Mouse (Mus musculus): ENCODE results near the gene Psmd4. TPM values are rescaled to one million over a fixed set of nuclear protein-coding genes. Genes with fewer than 3 reads are reported as not detected.
"Not testable (repeated sequence)": the region's sequence is repeated elsewhere in the genome, so short reads cannot be mapped to it uniquely, and the experiment has no call there.

Gene Psmd4
- polyA plus RNA-seq, 1 experiment: 286 TPM

GRCm38 (mm10) chr3:95028603-95029002, 13.8 kb downstream of the Psmd4 start:
- no peak overlapping the region for H3K4me3 ChIP-seq (ENCODE audit: low read depth, low read length)
- no peak for TF ChIP-seq EP300 (IDR thresholded peaks at IDR 0.05; ENCODE audit: insufficient read depth, low read depth, low read length)
- no peak for TF ChIP-seq POLR2A (IDR thresholded peaks at IDR 0.05; ENCODE audit: insufficient read depth, low read length)
- no peak for TF ChIP-seq CTCF (IDR thresholded peaks at IDR 0.05; ENCODE audit: low read depth, low read length)
- H3K4me1 ChIP-seq (ENCODE audit: control insufficient read depth, insufficient read depth, low read length): no peaks in the 10 kb centered on the region
- H3K9ac ChIP-seq (ENCODE audit: low read depth, poor library complexity, severe bottlenecking): no peak overlapping the region
- no peak overlapping the region for H3K27ac ChIP-seq (ENCODE audit: insufficient read depth, low read length)
- no peaks in the 10 kb centered on the region for H3K9me3 ChIP-seq (replicated peaks; ENCODE audit: control insufficient read depth, insufficient read depth, low read length, poor library complexity, severe bottlenecking)
- peaks cover 25% of the 10 kb centered on the region for H3K36me3 ChIP-seq (ENCODE audit: control insufficient read depth, insufficient read depth, low read length, poor library complexity, severe bottlenecking)
- no peaks in the 10 kb centered on the region for H3K27me3 ChIP-seq (ENCODE audit: control insufficient read depth, insufficient read depth, low read length, poor library complexity, severe bottlenecking)

DNA sequence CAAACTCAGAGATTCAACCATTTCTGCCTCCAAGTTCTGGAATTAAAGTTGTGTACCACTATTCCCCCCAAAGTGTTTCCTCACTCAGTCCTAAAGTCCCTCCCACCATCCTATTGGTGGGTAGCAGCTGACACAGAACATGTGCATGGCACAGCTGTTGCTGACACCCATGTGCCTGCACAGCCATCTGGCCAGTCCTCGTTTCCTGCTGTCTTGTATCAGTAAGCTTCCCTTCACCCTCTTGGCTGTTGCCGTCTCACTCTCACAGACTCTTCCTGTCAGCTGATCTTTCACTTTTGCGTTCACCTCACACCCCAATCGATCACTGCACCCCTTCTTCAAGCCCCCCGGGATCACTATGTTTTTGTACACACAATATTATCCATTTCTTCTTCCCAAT, 14.7 kb downstream of the Psmd4 start:
- TF ChIP-seq POLR2A (IDR thresholded peaks at IDR 0.05; ENCODE audit: insufficient read depth, low read length) (no peak), CTCF (IDR thresholded peaks at IDR 0.05; ENCODE audit: low read depth, low read length) (no peak), EP300 (IDR thresholded peaks at IDR 0.05; ENCODE audit: insufficient read depth, low read depth, low read length) (no peak)
- no peaks in the 10 kb centered on the region for H3K4me1 ChIP-seq (ENCODE audit: control insufficient read depth, insufficient read depth, low read length)
- H3K27ac ChIP-seq (ENCODE audit: insufficient read depth, low read length): no peak overlapping the region

DNA sequence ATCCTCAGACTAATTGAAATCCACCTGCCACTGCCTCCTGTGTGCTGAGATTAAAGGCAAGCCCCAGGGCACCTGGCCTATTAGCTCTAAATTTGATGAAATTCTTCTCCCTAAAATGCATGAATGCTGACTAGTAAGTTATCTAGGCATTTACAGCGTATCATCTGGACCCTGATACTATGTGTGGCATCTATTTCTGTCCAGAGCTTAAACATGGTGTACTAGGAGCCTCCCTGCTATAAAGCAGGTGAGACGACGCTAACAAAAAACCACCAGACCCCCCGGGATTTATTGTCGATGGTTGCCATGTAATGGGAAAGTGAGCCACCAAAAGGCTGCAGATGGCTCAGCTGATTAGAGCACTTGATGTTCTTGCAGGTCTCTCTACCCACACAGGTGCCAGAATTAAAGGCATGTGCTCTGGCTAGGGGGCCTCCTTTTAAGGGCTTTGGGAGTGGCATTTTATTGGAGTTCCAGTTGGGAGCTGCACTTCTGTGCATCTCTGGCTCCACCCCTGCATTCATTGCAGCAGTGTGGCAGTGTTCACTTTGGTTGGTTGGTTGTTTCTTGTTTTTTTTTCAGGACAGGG, 15.3 kb downstream of the Psmd4 start:
- Histone ChIP-seq H3K4me3 (ENCODE audit: low read depth, low read length) (no peak overlapping the region), H3K9ac (ENCODE audit: low read depth, poor library complexity, severe bottlenecking) (no peak overlapping the region), H3K27ac (ENCODE audit: insufficient read depth, low read length) (no peak overlapping the region), H3K36me3 (ENCODE audit: control insufficient read depth, insufficient read depth, low read length, poor library complexity, severe bottlenecking) (peaks cover 13% of the 10 kb centered on the region), H3K9me3 (replicated peaks; ENCODE audit: control insufficient read depth, insufficient read depth, low read length, poor library complexity, severe bottlenecking) (no peaks in the 10 kb centered on the region), H3K4me1 (ENCODE audit: control insufficient read depth, insufficient read depth, low read length) (no peaks in the 10 kb centered on the region), H3K27me3 (ENCODE audit: control insufficient read depth, insufficient read depth, low read length, poor library complexity, severe bottlenecking) (no peaks in the 10 kb centered on the region)
- TF ChIP-seq EP300 (IDR thresholded peaks at IDR 0.05; ENCODE audit: insufficient read depth, low read depth, low read length) (no peak), CTCF (IDR thresholded peaks at IDR 0.05; ENCODE audit: low read depth, low read length) (no peak), POLR2A (IDR thresholded peaks at IDR 0.05; ENCODE audit: insufficient read depth, low read length) (no peak)

More for the DNA sequence above, 14.7 kb downstream of the Psmd4 start:
- peaks cover 17% of the 10 kb centered on the region for H3K36me3 ChIP-seq (ENCODE audit: control insufficient read depth, insufficient read depth, low read length, poor library complexity, severe bottlenecking)
- H3K4me3 ChIP-seq (ENCODE audit: low read depth, low read length): no peak overlapping the region
- no peaks in the 10 kb centered on the region for H3K9me3 ChIP-seq (replicated peaks; ENCODE audit: control insufficient read depth, insufficient read depth, low read length, poor library complexity, severe bottlenecking)
- H3K9ac ChIP-seq (ENCODE audit: low read depth, poor library complexity, severe bottlenecking): no peak overlapping the region
- H3K27me3 ChIP-seq (ENCODE audit: control insufficient read depth, insufficient read depth, low read length, poor library complexity, severe bottlenecking): no peaks in the 10 kb centered on the region

- H3K9ac ChIP-seq (ENCODE audit: low read depth, poor library complexity, severe bottlenecking): no peak overlapping the region
- no peaks in the 10 kb centered on the region for H3K9me3 ChIP-seq (replicated peaks; ENCODE audit: control insufficient read depth, insufficient read depth, low read length, poor library complexity, severe bottlenecking)
- H3K4me1 ChIP-seq (ENCODE audit: control insufficient read depth, insufficient read depth, low read length): no peaks in the 10 kb centered on the region
- TF ChIP-seq POLR2A (IDR thresholded peaks at IDR 0.05; ENCODE audit: insufficient read depth, low read length): no peak
- no peak for TF ChIP-seq EP300 (IDR thresholded peaks at IDR 0.05; ENCODE audit: insufficient read depth, low read depth, low read length)
- no peak for TF ChIP-seq CTCF (IDR thresholded peaks at IDR 0.05; ENCODE audit: low read depth, low read length)
- no peaks in the 10 kb centered on the region for H3K36me3 ChIP-seq (ENCODE audit: control insufficient read depth, insufficient read depth, low read length, poor library complexity, severe bottlenecking)
- no peak overlapping the region for H3K27ac ChIP-seq (ENCODE audit: insufficient read depth, low read length)
- H3K4me3 ChIP-seq (ENCODE audit: low read depth, low read length): no peak overlapping the region
- no peaks in the 10 kb centered on the region for H3K27me3 ChIP-seq (ENCODE audit: control insufficient read depth, insufficient read depth, low read length, poor library complexity, severe bottlenecking)
Observed at GRCm38 (mm10) chr3:95025202-95025601, 17.2 kb downstream of the Psmd4 start.

GRCm38 (mm10) chr3:95024551-95024950, 17.9 kb downstream of the Psmd4 start:
- Histone ChIP-seq H3K9me3 (replicated peaks; ENCODE audit: control insufficient read depth, insufficient read depth, low read length, poor library complexity, severe bottlenecking) (no peaks in the 10 kb centered on the region), H3K36me3 (ENCODE audit: control insufficient read depth, insufficient read depth, low read length, poor library complexity, severe bottlenecking) (no peaks in the 10 kb centered on the region), H3K4me1 (ENCODE audit: control insufficient read depth, insufficient read depth, low read length) (no peaks in the 10 kb centered on the region), H3K9ac (ENCODE audit: low read depth, poor library complexity, severe bottlenecking) (no peak overlapping the region), H3K27me3 (ENCODE audit: control insufficient read depth, insufficient read depth, low read length, poor library complexity, severe bottlenecking) (no peaks in the 10 kb centered on the region), H3K4me3 (ENCODE audit: low read depth, low read length) (no peak overlapping the region), H3K27ac (ENCODE audit: insufficient read depth, low read length) (no peak overlapping the region)
- TF ChIP-seq EP300 (IDR thresholded peaks at IDR 0.05; ENCODE audit: insufficient read depth, low read depth, low read length) (no peak), CTCF (IDR thresholded peaks at IDR 0.05; ENCODE audit: low read depth, low read length) (no peak), POLR2A (IDR thresholded peaks at IDR 0.05; ENCODE audit: insufficient read depth, low read length) (no peak)

- H3K4me3 ChIP-seq (ENCODE audit: low read depth, low read length); H3K9me3 ChIP-seq (replicated peaks; ENCODE audit: control insufficient read depth, insufficient read depth, low read length, poor library complexity, severe bottlenecking); H3K9ac ChIP-seq (ENCODE audit: low read depth, poor library complexity, severe bottlenecking); H3K27me3 ChIP-seq (ENCODE audit: control insufficient read depth, insufficient read depth, low read length, poor library complexity, severe bottlenecking); H3K4me1 ChIP-seq (ENCODE audit: control insufficient read depth, insufficient read depth, low read length); H3K27ac ChIP-seq (ENCODE audit: insufficient read depth, low read length); H3K36me3 ChIP-seq (ENCODE audit: control insufficient read depth, insufficient read depth, low read length, poor library complexity, severe bottlenecking): not testable (repeated sequence)
Observed at GRCm38 (mm10) chr3:95020956-95021355, 21.5 kb downstream of the Psmd4 start.
